Mouse (Mus musculus) small intestine, adult 2 months (tissue): ENCODE results near the gene Ggt1. TPM values are rescaled to one million over a fixed set of nuclear protein-coding genes. Genes with fewer than 3 reads are reported as not detected.
"Not testable (repeated sequence)": the region's sequence is repeated elsewhere in the genome, so short reads cannot be mapped to it uniquely, and the experiment has no call there.

Experiments
- H3K27ac ChIP-seq: fragments of 200-500 bp; 2 replicates; pipeline ENCODE4 v1.5.1; 2012; ENCODE audit warnings: low read depth, low read length, control low read depth, inconsistent platforms; ENCODE audit not compliant: insufficient read depth
- H3K27me3 ChIP-seq: fragments of 200-500 bp; 2 replicates; pipeline ENCODE4 v1.6.1; 2012; ENCODE audit warnings: mild to moderate bottlenecking, moderate library complexity, low read length, inconsistent platforms; ENCODE audit not compliant: control insufficient read depth, insufficient read depth
- H3K36me3 ChIP-seq: fragments of 200-500 bp; 2 replicates; pipeline ENCODE4 v1.6.1; 2012; ENCODE audit warnings: mild to moderate bottlenecking, low read length, control low read depth, inconsistent platforms; ENCODE audit not compliant: control insufficient read depth, insufficient read depth
- H3K4me1 ChIP-seq: fragments of 200-500 bp; 2 replicates; pipeline ENCODE4 v1.6.1; 2012; ENCODE audit warnings: low read length, inconsistent platforms, mixed read lengths; ENCODE audit not compliant: control insufficient read depth, insufficient read depth, insufficient read length
- H3K4me3 ChIP-seq: fragments of 200-500 bp; 2 replicates; pipeline ENCODE4 v1.5.1; 2012; ENCODE audit warnings: low read depth, mild to moderate bottlenecking, control low read depth, inconsistent platforms, low read length, moderate library complexity
- CTCF ChIP-seq: fragments of 200-500 bp; IDR thresholded peaks from 2 replicates; pipeline ENCODE4 v1.5.1; 2012; ENCODE audit warnings: low read depth, mild to moderate bottlenecking, control low read depth, inconsistent platforms, low read length, moderate library complexity, mixed read lengths; ENCODE audit not compliant: insufficient replicate concordance, insufficient read length; ENCODE audit errors: extremely low read depth
- POLR2A ChIP-seq: fragments of 200-500 bp; IDR thresholded peaks from 2 replicates; pipeline ENCODE4 v1.6.1; 2012; ENCODE audit warnings: low read depth, mild to moderate bottlenecking, control low read depth, inconsistent platforms, low read length, moderate library complexity
- WGBS: fragments of 180-500 bp; shearing (Covaris S2); methylation state at CpG from one replicate; pipeline ENCODE4 v1.1.7; 2018; 5-methylcytosine and 5-hydroxymethylcytosine counted together
- polyA plus RNA-seq: library from polyadenylated mRNA; depleted of rRNA; stranded (reverse); fragments of >200 nt; gene quantifications from 2 replicates; pipeline ENCODE4 v1.2.3, GENCODE M21; 2012

Ggt1 gene
- polyA plus RNA-seq, 1 experiment: 722 TPM

- H3K4me3 ChIP-seq: peak overlapping the region; percentile 90
- H3K27ac ChIP-seq: peak overlapping the region; percentile 96
- TF ChIP-seq CTCF (no peak), POLR2A (no peak)
- no peaks in the 10 kb centered on the region for H3K27me3 ChIP-seq
- peaks cover 24% of the 10 kb centered on the region for H3K4me1 ChIP-seq
- 10% methylated on average over 8 of the region's 8 CpGs for WGBS
- H3K36me3 ChIP-seq: peaks cover 20% of the 10 kb centered on the region
Measured at GRCm38 (mm10) chr10:75516038-75516723, 45.2 kb upstream of the Ggt1 start.

- peaks cover 18% of the 10 kb centered on the region for H3K36me3 ChIP-seq
- no peak for TF ChIP-seq POLR2A
- TF ChIP-seq CTCF: no peak
Measured at GRCm38 (mm10) chr10:75516724-75517072, 44.7 kb upstream of the Ggt1 start.

GRCm38 (mm10) chr10:75517073-75517757 is 44.2 kb upstream of the Ggt1 start, which contains the start of gene Snrpd3:
Gene Snrpd3, plus strand, starts transcription at chr10:75517551.
- WGBS: under 1% methylated on average over 51 of the region's 52 CpGs

More at GRCm38 (mm10) chr10:75516724-75517072, 44.7 kb upstream of the Ggt1 start:
- Histone ChIP-seq H3K4me3 (peak overlapping the region; percentile 90), H3K27me3 (no peaks in the 10 kb centered on the region), H3K27ac (peak overlapping the region; percentile 96), H3K4me1 (peaks cover 19% of the 10 kb centered on the region)
- WGBS: under 1% methylated on average over 12 of the region's 12 CpGs

GRCm38 (mm10) chr10:75517758-75518143 is 43.7 kb upstream of the Ggt1 start, which contains the start of gene Gucd1:
Gene Gucd1, minus strand, starts transcription at chr10:75517972.
- peak; percentile 70; the same call in 1 of the 2 replicates for TF ChIP-seq POLR2A
- TF ChIP-seq CTCF: peak; percentile 8; the same call in 1 of the 2 replicates
- peaks cover 18% of the 10 kb centered on the region for H3K36me3 ChIP-seq
- peak within 1 kb of the TSS; percentile 90 for H3K4me3 ChIP-seq
- no peaks in the 10 kb centered on the region for H3K27me3 ChIP-seq
- WGBS: under 1% methylated on average over 20 of the region's 20 CpGs
- peaks cover 9% of the 10 kb centered on the region for H3K4me1 ChIP-seq
- H3K27ac ChIP-seq: peak within 1 kb of the TSS; percentile 100

More at GRCm38 (mm10) chr10:75517073-75517757, 44.2 kb upstream of the Ggt1 start, which contains the start of gene Snrpd3:
- H3K27ac ChIP-seq: peak within 1 kb of the TSS; percentile 100
- H3K4me3 ChIP-seq: peak within 1 kb of the TSS; percentile 90
- no peaks in the 10 kb centered on the region for H3K27me3 ChIP-seq
- TF ChIP-seq CTCF: no peak; the same call in 1 of the 2 replicates
- TF ChIP-seq POLR2A: peak; percentile 85
- peaks cover 17% of the 10 kb centered on the region for H3K36me3 ChIP-seq
- peaks cover 14% of the 10 kb centered on the region for H3K4me1 ChIP-seq

- WGBS: 90% methylated on average over 5 of the region's 5 CpGs
- H3K4me1 ChIP-seq: peaks cover 4% of the 10 kb centered on the region
- H3K36me3 ChIP-seq: peaks cover 24% of the 10 kb centered on the region
- no peaks in the 10 kb centered on the region for H3K27me3 ChIP-seq
- TF ChIP-seq CTCF: no peak
- no peak for TF ChIP-seq POLR2A
- no peak overlapping the region for H3K4me3 ChIP-seq
- H3K27ac ChIP-seq: no peak overlapping the region
Measured at GRCm38 (mm10) chr10:75520581-75520980, 40.8 kb upstream of the Ggt1 start.

- Histone ChIP-seq H3K4me3 (no peak overlapping the region), H3K36me3 (peaks cover 26% of the 10 kb centered on the region), H3K27me3 (no peaks in the 10 kb centered on the region), H3K4me1 (peaks cover 4% of the 10 kb centered on the region), H3K27ac (no peak overlapping the region)
- no peak for TF ChIP-seq CTCF
- no peak for TF ChIP-seq POLR2A
- 82% methylated on average over 4 of the region's 4 CpGs for WGBS
Measured at GRCm38 (mm10) chr10:75521643-75522042, 39.8 kb upstream of the Ggt1 start.

- H3K27ac ChIP-seq, H3K4me3 ChIP-seq, H3K27me3 ChIP-seq, H3K4me1 ChIP-seq: not testable (repeated sequence)
- H3K36me3 ChIP-seq: peaks cover 22% of the 10 kb centered on the region
- WGBS: 93% methylated on average over 9 of the region's 9 CpGs
Measured at GRCm38 (mm10) chr10:75525450-75525849, 36.0 kb upstream of the Ggt1 start.
